Mouse (Mus musculus) heart, postnatal 0 days (tissue): ENCODE results near the gene Cib4. TPM values are rescaled to one million over a fixed set of nuclear protein-coding genes. Genes with fewer than 3 reads are reported as not detected.

ENCODE experiments used
- ATAC-seq: fragments of 200-750 bp; cut with Nextera tagmentation; 2 replicates; pipeline ENCODE4 v1.8.0; 2017; ENCODE audit warnings: low read depth, moderate number of reproducible peaks, moderate library complexity; ENCODE audit not compliant: insufficient read depth
- DNase-seq: peaks from one replicate; pipeline ENCODE4 v3.0.0-alpha.2; 2016; ENCODE audit warnings: low spot score
- H3K27ac ChIP-seq: fragments of 300-500 bp; sonication (generic); 2 replicates; pipeline ENCODE4 v1.5.1; 2014; ENCODE audit warnings: low read depth, mild to moderate bottlenecking
- H3K27me3 ChIP-seq: fragments of 300-500 bp; sonication (generic); 2 replicates; pipeline ENCODE4 v1.6.1; 2014; ENCODE audit warnings: low read length, mixed read lengths; ENCODE audit not compliant: control insufficient read depth, insufficient read depth
- H3K36me3 ChIP-seq: fragments of 300-500 bp; sonication (generic); replicated peaks from 2 replicates; pipeline ENCODE4 v1.6.1; 2014; ENCODE audit warnings: low read length, mixed read lengths; ENCODE audit not compliant: control insufficient read depth, insufficient read depth
- H3K4me1 ChIP-seq: fragments of 300-500 bp; sonication (generic); 2 replicates; pipeline ENCODE4 v1.6.1; 2014; ENCODE audit warnings: antibody characterized with exemption; ENCODE audit not compliant: control insufficient read depth, insufficient read depth
- H3K4me2 ChIP-seq: fragments of 300-500 bp; sonication (generic); 2 replicates; pipeline ENCODE4 v1.6.1; 2014; ENCODE audit warnings: low read depth, mild to moderate bottlenecking, low read length, moderate library complexity
- H3K4me3 ChIP-seq: fragments of 300-500 bp; sonication (generic); 2 replicates; pipeline ENCODE4 v1.5.1; 2014; ENCODE audit warnings: low read depth, low read length
- H3K9ac ChIP-seq: fragments of 300-500 bp; sonication (generic); replicated peaks from 2 replicates; pipeline ENCODE4 v1.6.1; 2014; ENCODE audit warnings: low read depth, low read length, mixed read lengths
- H3K9me3 ChIP-seq: fragments of 300-500 bp; sonication (generic); replicated peaks from 2 replicates; pipeline ENCODE4 v1.6.1; 2016; ENCODE audit warnings: low read length; ENCODE audit not compliant: control insufficient read depth
- CTCF ChIP-seq: IDR thresholded peaks from 2 replicates; pipeline ENCODE4 v1.5.1; 2016; ENCODE audit warnings: antibody characterized with exemption, control low read depth, low read depth
- EP300 ChIP-seq: IDR thresholded peaks from 2 replicates; pipeline ENCODE4 v1.6.1; 2016; ENCODE audit warnings: antibody characterized with exemption, low read depth
- WGBS: fragments of 180-500 bp; shearing (Covaris S2); extraction: QIAGEN DNeasy Blood & Tissue Kit; methylation state at CpG from one replicate; pipeline ENCODE4 v1.1.7; 2014; 5-methylcytosine and 5-hydroxymethylcytosine counted together
- polyA plus RNA-seq: library from polyadenylated mRNA; unstranded; fragments of >200 nt; fragmentation: Nextera tagmentation; extraction: Ambion mirVana; gene quantifications from 2 replicates; pipeline ENCODE4 v1.2.1, GENCODE M21; 2015
- total RNA-seq: library from RNA; depleted of rRNA; stranded (reverse); fragments of >200 nt; gene quantifications from 2 replicates; pipeline ENCODE4 v1.2.3, GENCODE M21; 2014; ENCODE audit warnings: low replicate concordance

Cib4 gene
- total and polyA plus RNA-seq, 2 experiments from 2014 or later = not detected

GRCm38 (mm10) chr5:30525920-30526836 is 19.5 kb downstream of the Cib4 start:
- Histone ChIP-seq H3K27me3 (no peaks in the 10 kb centered on the region; the same call in 1 of the 2 replicates), H3K9ac (no peak overlapping the region), H3K4me1 (no peaks in the 10 kb centered on the region), H3K9me3 (no peaks in the 10 kb centered on the region), H3K4me3 (no peak overlapping the region), H3K36me3 (no peaks in the 10 kb centered on the region), H3K4me2 (no peak overlapping the region), H3K27ac (no peak overlapping the region)
- DNase-seq = no peak
- TF ChIP-seq EP300 (no peak), CTCF (no peak)
- 40% methylated on average over 12 of the region's 12 CpGs for WGBS
- no peak for ATAC-seq

DNA sequence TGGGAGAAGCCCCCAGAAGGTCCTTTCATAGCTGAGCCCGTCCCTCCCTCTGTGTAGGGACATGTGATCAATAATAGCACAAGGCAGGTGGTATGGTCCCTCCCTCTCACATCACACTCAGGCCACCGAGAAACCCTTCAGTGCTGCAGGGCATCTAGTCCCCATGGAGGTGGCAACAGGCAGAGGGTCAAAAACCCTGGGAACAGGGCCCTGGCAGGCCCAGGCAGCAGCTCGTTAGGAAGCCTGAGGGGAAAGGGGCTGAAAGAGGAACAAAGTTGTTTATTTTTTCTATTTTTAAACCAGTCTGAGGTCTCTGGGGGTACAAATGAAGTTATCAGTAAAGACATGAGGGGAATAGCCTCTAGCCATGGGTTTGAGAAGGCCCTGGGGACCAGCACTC is 21.4 kb downstream of the Cib4 start:
- ATAC-seq (no peak), DNase-seq (no peak)
- H3K9ac ChIP-seq = no peak overlapping the region
- 55% methylated on average over 3 of the region's 3 CpGs for WGBS
- no peak for TF ChIP-seq CTCF
- no peak for TF ChIP-seq EP300
- no peaks in the 10 kb centered on the region for H3K27me3 ChIP-seq
- H3K9me3 ChIP-seq = no peaks in the 10 kb centered on the region
- no peak overlapping the region for H3K4me2 ChIP-seq
- H3K27ac ChIP-seq = no peak overlapping the region
- no peak overlapping the region for H3K4me3 ChIP-seq
- H3K4me1 ChIP-seq = no peaks in the 10 kb centered on the region
- no peaks in the 10 kb centered on the region for H3K36me3 ChIP-seq

GRCm38 (mm10) chr5:30523131-30523530 is 22.5 kb downstream of the Cib4 start:
- no peaks in the 10 kb centered on the region for H3K9me3 ChIP-seq
- H3K4me1 ChIP-seq = no peaks in the 10 kb centered on the region
- TF ChIP-seq EP300 = no peak
- TF ChIP-seq CTCF = no peak
- H3K27ac ChIP-seq = no peak overlapping the region
- DNase-seq = no peak
- H3K4me2 ChIP-seq = no peak overlapping the region
- H3K4me3 ChIP-seq = no peak overlapping the region
- H3K36me3 ChIP-seq = no peaks in the 10 kb centered on the region
- WGBS = 69% methylated on average over 3 of the region's 3 CpGs
- no peaks in the 10 kb centered on the region for H3K27me3 ChIP-seq
- no peak for ATAC-seq
- no peak overlapping the region for H3K9ac ChIP-seq

DNA sequence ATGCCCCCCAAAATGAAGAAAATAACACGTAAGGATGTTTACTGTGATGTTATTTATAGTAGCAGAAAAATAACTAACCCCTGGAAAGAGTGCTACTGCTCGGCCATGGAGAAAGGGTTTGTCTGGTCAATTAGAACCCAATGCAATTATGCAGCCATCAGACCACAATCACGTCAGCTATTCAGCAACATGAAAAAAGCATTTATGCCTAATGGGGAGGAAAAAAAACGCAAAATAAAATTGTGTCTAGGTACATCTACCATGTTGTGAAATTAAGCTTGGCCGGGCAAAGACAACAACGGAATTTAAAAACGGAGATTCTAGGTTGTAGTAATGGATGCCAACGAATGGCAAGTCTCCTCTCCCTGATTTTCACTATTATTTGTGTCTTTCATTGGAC is 23.2 kb downstream of the Cib4 start:
- ATAC-seq (no peak), DNase-seq (no peak)
- H3K4me3 ChIP-seq = no peak overlapping the region
- no peak overlapping the region for H3K27ac ChIP-seq
- no peaks in the 10 kb centered on the region for H3K4me1 ChIP-seq
- no peaks in the 10 kb centered on the region for H3K9me3 ChIP-seq
- 86% methylated on average over 8 of the region's 8 CpGs for WGBS
- no peak for TF ChIP-seq EP300
- TF ChIP-seq CTCF = no peak
- no peak overlapping the region for H3K9ac ChIP-seq
- no peaks in the 10 kb centered on the region for H3K27me3 ChIP-seq
- no peak overlapping the region for H3K4me2 ChIP-seq
- no peaks in the 10 kb centered on the region for H3K36me3 ChIP-seq

- ATAC-seq (no peak), DNase-seq (no peak)
- H3K27ac ChIP-seq = no peak overlapping the region
- H3K9ac ChIP-seq = no peak overlapping the region
- H3K4me2 ChIP-seq = no peak overlapping the region
- WGBS = 73% methylated on average over 10 of the region's 10 CpGs
- no peak overlapping the region for H3K4me3 ChIP-seq
- no peaks in the 10 kb centered on the region for H3K4me1 ChIP-seq
- H3K27me3 ChIP-seq = no peaks in the 10 kb centered on the region
- H3K36me3 ChIP-seq = no peaks in the 10 kb centered on the region
- no peaks in the 10 kb centered on the region for H3K9me3 ChIP-seq
- TF ChIP-seq EP300 (no peak), CTCF (no peak)
These were observed 25.4 kb downstream of the Cib4 start for GRCm38 (mm10) chr5:30520214-30520732.
